Mouse (Mus musculus) kidney, postnatal 0 days (tissue): ENCODE measurements at regions not wholly inside any gene's neighbourhood (a gene's known extent, or its start where the extent isn't known, plus 50 kb on each side); places are given as distances from the start of the nearest gene placed in this dataset.

ENCODE experiments used
- ATAC-seq: fragments of 200-750 bp; cut with Nextera tagmentation; replicated peaks from 2 replicates; pipeline ENCODE4 v1.8.0; 2017; ENCODE audit warnings: low read depth, moderate number of reproducible peaks, moderate TSS enrichment, moderate library complexity; ENCODE audit not compliant: low FRiP score
- DNase-seq: peaks from one replicate; pipeline ENCODE4 v3.0.0-alpha.2; 2016; ENCODE audit warnings: low spot score
- H3K27ac ChIP-seq: fragments of 300-500 bp; sonication (generic); 2 replicates; pipeline ENCODE4 v1.5.1; 2014; ENCODE audit warnings: mild to moderate bottlenecking
- H3K27me3 ChIP-seq: fragments of 300-500 bp; sonication (generic); 2 replicates; pipeline ENCODE4 v1.6.1; 2014; ENCODE audit warnings: low read length, mixed read lengths; ENCODE audit not compliant: insufficient read depth
- H3K36me3 ChIP-seq: fragments of 300-500 bp; sonication (generic); 2 replicates; pipeline ENCODE4 v1.6.1; 2014; ENCODE audit warnings: low read length, mixed read lengths; ENCODE audit not compliant: insufficient read depth
- H3K4me1 ChIP-seq: fragments of 300-500 bp; sonication (generic); replicated peaks from 2 replicates; pipeline ENCODE4 v1.6.1; 2014; ENCODE audit warnings: antibody characterized with exemption, low read length, mixed read lengths; ENCODE audit not compliant: insufficient read depth
- H3K4me2 ChIP-seq: fragments of 300-500 bp; sonication (generic); 2 replicates; pipeline ENCODE4 v1.6.1; 2014; ENCODE audit warnings: mild to moderate bottlenecking, low read length, moderate library complexity, mixed read lengths
- H3K4me3 ChIP-seq: fragments of 300-500 bp; sonication (generic); replicated peaks from 2 replicates; pipeline ENCODE4 v1.5.1; 2014; ENCODE audit warnings: low read depth, low read length
- H3K9ac ChIP-seq: fragments of 300-500 bp; sonication (generic); 2 replicates; pipeline ENCODE4 v1.6.1; 2014; ENCODE audit warnings: low read depth, low read length
- H3K9me3 ChIP-seq: fragments of 300-500 bp; sonication (generic); replicated peaks from 2 replicates; pipeline ENCODE4 v1.6.1; 2016; ENCODE audit warnings: low read length, inconsistent platforms, mixed read lengths
- CTCF ChIP-seq: IDR thresholded peaks from 2 replicates; pipeline ENCODE4 v1.5.1; 2016; ENCODE audit warnings: antibody characterized with exemption, low read depth, mild to moderate bottlenecking, moderate library complexity
- WGBS: fragments of 180-500 bp; shearing (Covaris S2); extraction: QIAGEN DNeasy Blood & Tissue Kit; methylation state at CpG from one replicate; pipeline ENCODE4 v1.1.7; 2014; 5-methylcytosine and 5-hydroxymethylcytosine counted together

DNA sequence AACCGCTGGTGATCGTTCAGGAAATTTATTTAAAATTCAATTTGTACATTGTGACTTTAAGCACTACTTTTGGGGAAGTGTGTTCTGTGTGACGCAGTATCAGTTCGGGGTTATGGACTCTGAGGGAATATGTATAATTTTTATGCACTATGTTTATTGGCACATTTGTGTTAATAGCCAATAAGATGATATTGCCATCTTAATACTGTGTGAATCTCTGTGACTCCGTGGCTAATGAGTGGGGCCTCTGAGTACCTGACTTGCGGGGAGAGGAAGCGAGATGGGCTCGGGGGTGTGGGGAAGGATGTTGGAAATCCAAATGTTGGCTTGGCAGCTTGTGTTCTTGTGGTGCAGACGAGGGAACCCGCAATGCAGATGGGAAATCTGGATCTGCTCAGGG is 220.2 kb upstream of the Zfp507 start:
- no peak for TF ChIP-seq CTCF
- no peak overlapping the region for H3K4me3 ChIP-seq
- no peak for DNase-seq
- no peak overlapping the region for H3K9ac ChIP-seq
- ATAC-seq, result no peak
- H3K4me2 ChIP-seq, result no peak overlapping the region
- H3K4me1 ChIP-seq, result no peaks in the 10 kb centered on the region
- H3K9me3 ChIP-seq, result no peaks in the 10 kb centered on the region
- no peak overlapping the region for H3K27ac ChIP-seq
- H3K27me3 ChIP-seq, result no peaks in the 10 kb centered on the region
- WGBS, result 85% methylated on average over 10 of the region's 10 CpGs
- H3K36me3 ChIP-seq, result no peaks in the 10 kb centered on the region

GRCm38 (mm10) chr7:36022489-36022888 is 219.7 kb upstream of the Zfp507 start:
- H3K36me3 ChIP-seq, result no peaks in the 10 kb centered on the region
- no peaks in the 10 kb centered on the region for H3K27me3 ChIP-seq
- H3K27ac ChIP-seq, result no peak overlapping the region
- no peak overlapping the region for H3K4me2 ChIP-seq
- 72% methylated on average over 6 of the region's 6 CpGs for WGBS
- no peak overlapping the region for H3K4me3 ChIP-seq
- no peak for DNase-seq
- ATAC-seq, result no peak
- no peak for TF ChIP-seq CTCF
- no peaks in the 10 kb centered on the region for H3K9me3 ChIP-seq
- H3K4me1 ChIP-seq, result no peaks in the 10 kb centered on the region
- no peak overlapping the region for H3K9ac ChIP-seq

DNA sequence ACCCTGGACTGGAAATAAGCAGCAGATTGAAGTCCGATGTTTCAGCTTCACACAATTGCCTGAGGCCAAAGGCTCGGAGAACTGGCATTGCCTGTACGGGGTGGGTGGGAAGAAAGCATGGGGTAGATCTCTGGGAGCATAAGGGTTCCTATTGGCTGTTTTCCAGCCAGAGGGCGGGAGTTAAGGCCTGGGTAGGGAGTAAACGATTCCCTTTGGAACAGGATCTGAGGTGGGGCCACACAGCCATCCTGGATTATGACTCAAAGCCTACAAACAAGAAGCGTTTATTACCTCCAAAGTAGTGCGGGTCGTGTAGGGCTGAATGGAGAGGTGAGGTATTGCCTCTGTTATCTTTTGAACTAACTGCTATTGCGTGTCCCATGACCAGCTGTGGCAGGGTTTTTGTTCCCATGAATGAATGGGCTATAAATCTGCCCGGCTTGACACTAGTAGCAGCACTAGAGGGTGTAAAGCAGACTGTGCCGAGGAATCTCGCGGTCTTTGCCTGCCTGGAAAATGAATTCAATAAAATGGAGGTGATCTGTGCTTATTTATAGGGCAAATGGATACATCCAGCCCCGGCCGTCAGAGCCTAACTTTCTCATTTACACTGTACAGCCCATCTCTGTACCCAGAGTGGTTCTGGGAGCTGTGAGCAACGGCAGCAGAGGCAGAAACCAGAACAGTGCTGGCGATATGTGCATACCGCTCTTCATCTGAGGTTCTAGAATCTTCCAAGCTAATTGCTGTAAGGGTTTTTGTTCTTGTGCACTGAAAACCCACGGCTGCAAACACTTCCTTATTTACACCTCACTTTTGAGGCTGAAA is 214.3 kb upstream of the Zfp507 start:
- H3K9ac ChIP-seq, result no peak overlapping the region
- DNase-seq (peak; percentile 59), ATAC-seq (peak; percentile 66; the same call in 1 of the 2 replicates)
- no peaks in the 10 kb centered on the region for H3K27me3 ChIP-seq
- no peaks in the 10 kb centered on the region for H3K36me3 ChIP-seq
- no peak for TF ChIP-seq CTCF
- no peak overlapping the region for H3K27ac ChIP-seq
- no peaks in the 10 kb centered on the region for H3K4me1 ChIP-seq
- H3K4me3 ChIP-seq, result 0 out of 2 replicates have a peak overlapping the region, but pooled peaks have one; percentile 2
- no peaks in the 10 kb centered on the region for H3K9me3 ChIP-seq
- peak overlapping the region; percentile 36; the same call in 1 of the 2 replicates for H3K4me2 ChIP-seq
- WGBS, result 21% methylated on average over 19 of the region's 19 CpGs

- H3K4me1 ChIP-seq, result no peaks in the 10 kb centered on the region
- ATAC-seq, result no peak
- 81% methylated on average over 5 of the region's 5 CpGs for WGBS
Measured at GRCm38 (mm10) chr7:35996609-35997008, 193.8 kb upstream of the Zfp507 start.

DNA sequence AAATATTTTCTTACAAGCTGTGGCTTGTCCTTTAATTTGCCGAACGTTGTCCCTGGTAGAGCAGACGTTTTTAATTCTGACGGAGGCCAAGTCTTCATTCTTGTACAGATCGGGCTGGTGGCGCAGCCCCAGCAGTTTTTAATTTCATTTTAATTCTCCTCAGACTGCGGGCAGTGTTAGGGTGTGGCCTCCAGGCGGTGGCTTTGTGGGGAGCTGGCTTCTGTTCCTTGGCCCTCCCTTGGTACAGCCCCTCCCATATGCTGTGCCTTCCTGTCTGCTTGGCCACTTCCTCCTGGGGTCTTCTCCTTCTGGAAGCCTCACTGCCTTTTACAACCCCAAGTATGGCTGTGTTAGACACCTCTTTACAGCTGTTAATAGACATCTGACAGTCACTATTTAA is 189.7 kb upstream of the Zfp507 start:
- Histone ChIP-seq H3K27me3 (no peaks in the 10 kb centered on the region), H3K4me3 (no peak overlapping the region), H3K4me2 (no peak overlapping the region), H3K36me3 (no peaks in the 10 kb centered on the region), H3K9ac (no peak overlapping the region), H3K4me1 (no peaks in the 10 kb centered on the region), H3K27ac (no peak overlapping the region), H3K9me3 (no peaks in the 10 kb centered on the region)
- 68% methylated on average over 8 of the region's 8 CpGs for WGBS
- no peak for ATAC-seq
- TF ChIP-seq CTCF, result no peak
- DNase-seq, result no peak

More at GRCm38 (mm10) chr7:35996609-35997008, 193.8 kb upstream of the Zfp507 start:
- H3K4me2 ChIP-seq, result no peak overlapping the region
- H3K9ac ChIP-seq, result no peak overlapping the region
- no peaks in the 10 kb centered on the region for H3K27me3 ChIP-seq
- H3K4me3 ChIP-seq, result no peak overlapping the region
- no peak for DNase-seq
- no peaks in the 10 kb centered on the region for H3K36me3 ChIP-seq
- no peaks in the 10 kb centered on the region for H3K9me3 ChIP-seq
- no peak overlapping the region for H3K27ac ChIP-seq
- TF ChIP-seq CTCF, result no peak

GRCm38 (mm10) chr7:35991141-35991540 is 188.3 kb upstream of the Zfp507 start:
- H3K9ac ChIP-seq, result no peak overlapping the region
- no peaks in the 10 kb centered on the region for H3K9me3 ChIP-seq
- H3K27ac ChIP-seq, result no peak overlapping the region
- H3K4me1 ChIP-seq, result no peaks in the 10 kb centered on the region
- no peak overlapping the region for H3K4me2 ChIP-seq
- ATAC-seq (no peak), DNase-seq (no peak)
- no peaks in the 10 kb centered on the region for H3K27me3 ChIP-seq
- WGBS, result 76% methylated on average over 5 of the region's 5 CpGs
- TF ChIP-seq CTCF, result no peak
- H3K4me3 ChIP-seq, result no peak overlapping the region
- no peaks in the 10 kb centered on the region for H3K36me3 ChIP-seq
